Mouse (Mus musculus) CH12F3 (cell line): ENCODE measurements at regions not wholly inside any gene's neighbourhood (a gene's known extent, or its start where the extent isn't known, plus 50 kb on each side); places are given as distances from the start of the nearest gene placed in this dataset.

Source experiments
- in situ Hi-C: fragments of 300-500 bp; cut with MboI; formaldehyde crosslinking; loops from 2 replicates; pipeline ENCODE4 v1.14.3; 2020; ENCODE audit warnings: low sequenced_read_pairs

DNA sequence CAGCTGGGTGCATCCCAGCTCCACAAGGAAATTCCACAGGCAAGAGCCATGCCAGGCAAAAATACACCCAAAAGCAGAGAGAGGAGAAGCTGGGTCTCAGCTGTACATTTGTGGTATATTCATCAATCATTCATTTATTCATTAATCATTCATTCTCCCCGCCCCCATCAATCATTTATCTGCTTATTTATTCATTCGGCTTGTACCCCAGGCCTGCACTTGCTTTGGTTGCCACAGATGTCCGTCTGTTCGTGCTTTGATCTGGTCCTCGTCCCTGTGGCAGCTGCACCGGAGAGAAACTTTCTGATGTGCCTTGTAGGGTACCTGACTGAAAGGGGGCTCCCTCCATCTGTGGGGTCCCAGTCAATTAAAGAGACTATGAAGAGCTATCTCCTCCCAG, 87.2 kb upstream of the Pkdcc start:
- in situ Hi-C loops, result no loop called here

DNA sequence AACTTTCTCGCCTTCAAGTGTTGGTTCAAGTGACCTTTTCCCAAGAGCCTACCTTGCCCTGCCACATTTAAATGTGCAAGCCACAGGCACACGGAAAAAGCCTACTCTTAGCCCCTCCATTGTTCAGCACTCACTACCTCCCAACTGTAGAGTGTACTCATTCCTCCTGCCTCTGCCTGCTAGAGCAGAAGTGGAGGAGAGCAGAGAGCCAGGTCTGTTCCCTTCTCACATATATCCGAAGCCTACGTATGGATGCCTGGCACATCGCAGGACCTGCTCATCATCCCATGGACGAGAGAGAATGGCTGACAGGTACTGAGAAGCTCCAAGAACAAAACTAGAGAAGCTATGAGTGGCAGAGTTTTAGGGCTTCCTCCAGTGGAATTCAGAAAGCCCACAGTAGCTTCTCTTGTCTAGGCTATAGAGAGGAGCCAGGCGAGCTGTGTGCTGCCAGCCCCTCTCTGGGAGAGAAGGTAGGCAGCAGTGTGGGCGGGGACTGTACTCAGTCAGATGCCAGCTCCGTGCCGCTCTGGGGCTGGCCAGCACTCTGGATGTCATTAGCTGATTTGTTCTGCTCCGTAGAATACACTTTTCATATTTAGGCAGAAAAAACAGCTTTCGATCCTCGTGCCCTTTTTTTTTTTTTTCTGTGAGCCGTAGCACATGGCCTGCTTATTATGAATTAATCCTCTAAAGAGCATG, 86.1 kb upstream of the Pkdcc start:
- in situ Hi-C loops, result no loop called here

DNA sequence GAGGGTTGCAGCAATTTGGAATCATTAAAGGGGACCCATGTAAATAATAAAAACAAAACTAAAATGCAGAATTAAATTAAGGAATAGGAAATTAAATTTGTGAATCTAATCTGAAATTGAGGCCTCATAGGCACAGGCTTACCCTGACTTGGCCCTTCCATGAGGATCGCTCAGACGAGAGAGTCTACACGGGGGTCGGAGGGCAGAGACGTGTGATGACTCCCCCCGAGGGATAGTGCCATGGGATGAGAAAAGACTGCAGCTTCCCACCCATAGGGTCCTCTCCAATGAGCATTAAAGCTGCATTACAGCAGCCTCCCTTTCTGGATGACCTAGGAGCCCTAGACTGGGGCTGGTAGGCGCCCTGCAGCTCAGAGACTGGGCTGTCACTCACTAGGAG, 85.4 kb upstream of the Pkdcc start:
- in situ Hi-C loops, result no loop called here

DNA sequence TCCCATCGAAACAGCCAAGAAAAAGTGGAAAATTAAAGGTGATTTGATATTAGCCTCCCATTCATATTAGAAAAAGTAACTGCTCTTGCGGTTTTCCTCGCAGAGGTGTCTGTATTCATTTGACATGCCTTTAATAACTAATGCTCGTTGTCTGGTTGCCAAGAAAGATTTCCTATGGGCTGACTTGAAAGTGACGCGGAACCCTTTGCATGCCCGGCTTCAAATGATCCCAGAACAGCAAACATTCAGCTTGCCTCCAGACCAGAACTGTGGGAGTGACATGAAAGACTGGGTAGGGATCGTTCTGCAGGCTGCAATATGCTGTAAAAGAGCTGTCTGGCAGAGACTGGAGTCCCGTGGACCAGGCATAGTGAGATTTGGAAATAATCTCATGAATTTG, 81.9 kb upstream of the Pkdcc start:
- in situ Hi-C loops, result no loop called here

DNA sequence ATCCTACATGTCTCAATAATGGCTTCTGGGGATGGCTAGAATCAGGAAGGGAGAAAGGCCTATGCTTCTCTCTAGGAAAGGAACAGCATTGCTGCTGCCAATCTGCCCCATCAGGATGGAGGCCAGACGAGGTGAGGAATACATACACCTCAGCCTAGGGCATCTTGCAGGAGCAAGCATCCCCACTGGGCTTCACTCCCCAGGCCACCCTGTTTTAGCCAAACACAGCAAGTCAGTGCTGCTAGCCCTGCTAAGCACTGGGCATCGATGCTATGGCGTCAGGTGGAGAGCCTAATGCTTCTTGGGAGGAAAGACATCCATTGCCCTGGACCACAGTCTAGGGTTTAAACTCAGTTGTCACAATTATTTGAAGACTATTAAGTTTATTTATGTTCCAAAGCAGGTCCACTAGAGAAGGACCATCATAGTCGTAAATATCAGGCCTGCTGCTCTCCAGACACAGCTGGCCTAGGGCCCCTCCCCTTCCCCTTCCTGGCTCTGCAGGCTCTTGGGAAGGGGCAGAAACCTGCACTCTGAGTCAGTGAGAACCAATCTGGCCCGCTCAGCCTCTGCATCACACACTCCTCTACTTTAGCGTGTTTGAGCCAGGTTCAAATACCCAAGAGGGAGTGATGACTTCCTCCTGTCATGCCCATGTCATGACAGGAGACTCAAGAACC, 79.5 kb upstream of the Pkdcc start:
- in situ Hi-C loops, result no loop called here

DNA sequence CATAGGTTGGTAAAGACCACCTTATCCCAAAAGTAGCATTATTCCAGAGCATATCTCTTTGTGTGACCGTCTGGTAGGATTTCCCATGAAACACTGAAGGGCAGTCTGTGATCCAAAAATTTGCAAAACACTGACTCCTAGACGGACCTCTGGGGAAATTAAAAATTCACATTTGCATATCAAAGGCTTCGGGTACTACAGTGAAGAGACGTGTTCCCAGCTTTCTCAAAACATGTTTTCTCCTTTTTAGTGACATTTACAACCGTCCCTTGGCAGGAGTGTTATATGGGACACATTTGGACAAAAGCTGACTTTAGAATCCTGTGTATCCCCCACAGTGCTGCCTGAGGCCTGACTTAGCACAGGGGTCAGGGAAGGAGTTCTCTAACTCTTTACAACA, 78.8 kb upstream of the Pkdcc start:
- in situ Hi-C loops, result no loop called here

DNA sequence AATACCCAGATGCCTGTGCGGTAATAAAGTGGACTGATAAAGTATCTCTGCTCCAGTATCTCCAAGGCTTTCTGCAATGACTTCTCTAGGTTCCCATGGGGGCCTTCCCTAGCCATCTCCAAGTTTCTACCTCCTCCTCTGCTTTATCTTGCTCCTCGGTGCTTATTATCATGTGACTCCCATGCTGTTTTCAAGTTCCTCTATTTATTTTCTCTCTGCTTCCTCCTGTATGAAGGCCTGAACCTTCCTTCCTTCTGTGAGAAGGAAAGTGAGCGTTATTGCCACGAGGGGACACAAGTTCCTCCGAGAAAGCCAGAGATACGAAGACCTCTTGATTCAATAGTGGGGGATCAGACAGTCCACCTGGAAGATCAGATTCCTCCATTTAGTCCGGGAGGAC, 77.4 kb upstream of the Pkdcc start:
- in situ Hi-C loops, result no loop called here

DNA sequence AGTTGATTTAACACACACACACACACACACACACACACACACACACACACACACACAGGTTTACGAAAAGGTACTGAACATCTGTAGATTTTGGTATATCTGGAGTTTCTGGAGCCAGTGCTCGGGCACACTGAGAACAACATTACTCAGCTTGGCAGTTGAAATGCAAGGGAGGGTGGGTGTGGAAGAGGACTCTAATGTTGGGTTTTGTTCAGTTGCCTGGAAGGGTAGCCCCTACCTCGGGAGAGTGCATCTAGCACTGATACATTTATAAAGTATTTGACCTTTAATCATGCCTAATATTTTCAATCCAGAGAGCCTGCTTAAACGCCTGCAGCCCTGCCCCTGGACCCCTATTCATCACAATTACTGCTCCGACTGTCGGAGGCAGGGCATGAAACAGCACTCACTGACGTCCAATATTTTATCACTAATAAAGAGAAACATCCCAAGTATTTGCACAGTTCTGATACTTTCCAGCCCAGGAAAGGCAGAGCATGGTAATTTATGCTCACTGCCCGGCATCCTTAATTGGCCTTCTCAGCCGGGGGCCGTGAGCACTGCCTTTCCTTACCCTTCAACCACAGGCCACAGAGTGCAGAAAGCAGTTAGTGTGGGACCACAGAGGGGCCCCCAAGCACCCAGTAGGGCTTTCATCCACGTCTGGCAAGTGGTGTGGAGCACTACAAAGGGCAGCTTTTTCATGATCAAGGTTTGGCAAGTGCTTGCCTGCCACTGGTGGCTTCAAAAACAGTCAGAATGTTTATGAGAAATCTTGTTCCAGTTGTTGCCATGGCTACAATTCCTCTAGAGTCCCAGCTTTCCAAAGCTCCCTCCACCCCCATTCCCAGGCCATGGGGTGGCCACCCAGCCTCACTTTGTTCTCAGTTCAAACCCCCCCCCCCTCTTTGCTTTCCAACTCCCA, 76.3 kb upstream of the Pkdcc start:
- in situ Hi-C loops, result no loop called here

DNA sequence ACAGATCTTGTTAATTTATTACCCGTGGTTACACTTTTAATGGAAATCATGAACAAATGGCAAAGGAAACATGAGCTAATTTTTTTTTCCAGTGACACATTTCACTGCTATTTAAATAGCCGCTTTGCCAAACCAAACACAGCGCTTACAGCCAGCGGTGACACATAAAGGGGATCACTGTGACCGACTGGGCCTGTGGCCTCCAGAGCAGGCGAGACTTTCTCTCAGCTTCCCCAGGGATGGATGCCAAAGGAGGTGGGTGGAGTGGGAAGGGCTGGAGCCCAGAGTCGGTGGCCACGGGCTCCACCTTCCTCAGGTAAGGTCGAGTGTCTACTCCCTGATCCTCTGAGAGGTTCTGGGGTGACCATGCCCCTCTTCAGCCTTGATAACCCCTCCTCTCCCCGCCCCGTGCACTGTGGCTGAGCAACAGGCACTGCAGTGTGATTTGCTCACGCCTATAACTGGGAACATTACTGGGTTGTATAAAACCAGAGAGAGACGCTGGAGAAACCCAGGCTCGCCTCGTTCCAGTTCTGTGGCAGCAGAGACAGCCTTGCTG, 66.6 kb upstream of the Pkdcc start:
- in situ Hi-C loops, result no loop called here

DNA sequence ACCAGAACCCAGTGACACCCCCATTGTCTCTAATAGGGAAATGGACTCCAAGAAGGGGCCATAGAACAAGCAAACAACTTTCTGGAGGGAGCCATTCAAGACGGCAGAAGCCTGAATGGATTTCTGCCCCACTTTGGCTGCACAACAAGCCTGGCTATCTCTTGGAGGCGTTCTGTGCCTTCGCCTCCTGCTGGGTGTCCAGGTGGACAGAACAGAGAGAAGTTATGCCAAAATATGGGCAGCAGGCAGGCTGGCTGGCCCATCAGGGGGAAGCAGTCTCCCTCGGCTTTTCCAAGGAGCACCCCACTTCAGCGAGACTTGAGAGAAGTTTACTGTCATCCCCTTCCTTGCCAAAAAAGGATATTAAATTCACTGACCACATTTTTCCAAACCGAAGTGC, 65.8 kb upstream of the Pkdcc start:
- in situ Hi-C loops, result no loop called here

DNA sequence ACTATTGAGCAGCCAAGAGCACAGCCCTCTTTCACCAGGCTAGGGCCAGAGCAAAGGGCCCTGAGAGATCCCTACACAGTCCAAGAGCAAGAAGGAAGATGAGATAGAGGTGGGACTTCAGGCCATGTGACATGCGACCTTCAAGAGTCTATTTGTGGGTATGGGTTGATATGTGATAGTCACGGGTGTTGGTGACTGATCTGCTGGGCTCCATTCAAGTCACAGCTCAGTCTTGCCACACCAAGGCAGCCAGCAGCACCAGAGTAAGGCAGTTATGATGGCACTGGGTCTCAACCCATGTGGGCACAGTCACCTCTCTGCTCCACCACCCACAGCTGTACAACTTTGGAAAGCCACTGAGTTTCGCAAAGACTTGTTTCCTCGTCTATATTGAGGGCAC, 60.0 kb upstream of the Pkdcc start:
- in situ Hi-C loops, result no loop called here

DNA sequence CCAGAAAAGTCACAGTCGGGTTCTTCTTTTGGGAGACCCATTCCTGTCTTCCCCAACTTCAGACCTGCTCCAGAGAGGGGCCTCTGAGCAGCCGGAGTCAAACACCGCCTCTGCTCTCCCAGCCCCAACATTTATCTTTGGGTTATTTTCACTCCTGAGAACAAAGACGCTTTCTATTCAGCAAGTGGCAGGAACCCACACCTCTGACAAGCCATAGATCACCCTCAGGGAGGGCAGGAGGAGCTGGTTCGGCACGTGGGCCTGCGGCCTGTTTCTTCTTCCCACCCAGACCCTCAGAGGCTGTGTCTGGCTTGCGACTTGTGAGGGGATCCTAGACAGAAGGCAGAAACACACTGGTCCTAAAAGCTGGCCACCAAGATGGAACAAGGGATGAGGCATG, 58.4 kb upstream of the Pkdcc start:
- in situ Hi-C loops, result no loop called here

DNA sequence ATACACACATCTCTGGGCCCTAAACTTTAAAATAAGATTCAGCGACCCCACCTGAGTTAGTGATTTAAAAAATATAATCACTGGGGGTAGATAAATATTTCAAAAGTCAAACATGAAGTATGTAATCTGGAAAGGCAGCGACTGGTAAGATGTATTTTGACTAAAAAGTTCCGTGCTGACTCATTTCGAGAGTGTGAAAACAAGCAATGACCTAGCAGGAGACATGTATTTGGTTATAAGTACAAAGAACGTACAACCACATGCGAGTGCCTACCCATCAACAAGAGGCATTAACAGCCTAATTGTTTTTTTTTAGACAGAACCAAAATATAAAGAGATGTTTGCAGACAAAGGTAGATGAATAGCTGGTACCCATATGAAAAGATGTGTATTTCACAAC, 57.0 kb upstream of the Pkdcc start:
- in situ Hi-C loops, result no loop called here

DNA sequence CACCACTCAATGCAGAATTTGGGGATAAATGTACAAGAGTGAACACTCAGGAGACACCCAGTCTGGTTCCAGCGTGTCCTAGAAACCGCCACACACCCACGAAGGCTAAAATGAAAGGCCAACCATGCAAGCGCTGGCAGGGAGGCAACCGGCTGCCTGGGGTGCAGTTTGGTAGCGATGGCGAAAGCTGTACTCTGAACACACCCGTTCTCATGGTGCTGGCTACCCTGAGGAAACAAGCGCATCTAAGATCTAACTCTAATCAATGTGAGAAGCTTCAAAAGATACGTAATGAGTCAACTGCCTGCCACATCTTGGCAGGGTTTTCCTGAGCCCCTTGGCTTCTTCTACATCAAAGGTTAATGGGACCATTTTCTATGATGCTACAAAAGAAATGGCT, 56.4 kb upstream of the Pkdcc start:
- in situ Hi-C loops, result no loop called here

DNA sequence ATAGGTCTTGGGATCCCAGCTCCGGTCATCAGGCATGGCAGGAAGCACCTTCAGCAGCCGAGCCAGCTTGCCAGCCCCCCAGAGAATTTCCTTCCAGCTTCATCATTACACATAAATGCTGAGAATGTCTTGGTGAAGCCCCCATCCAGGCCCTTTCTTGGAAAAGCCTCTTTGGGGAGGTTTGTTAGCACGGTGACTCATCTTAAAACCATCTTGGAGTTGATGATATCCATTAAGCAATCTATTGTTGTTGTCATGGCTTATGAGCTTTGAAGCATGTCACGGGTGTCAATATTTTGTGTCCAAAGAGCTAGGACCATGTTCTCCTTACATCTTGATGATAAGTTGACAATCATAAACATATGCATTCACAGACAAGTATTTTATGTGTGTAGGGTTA, 55.5 kb upstream of the Pkdcc start:
- in situ Hi-C loops, result no loop called here

DNA sequence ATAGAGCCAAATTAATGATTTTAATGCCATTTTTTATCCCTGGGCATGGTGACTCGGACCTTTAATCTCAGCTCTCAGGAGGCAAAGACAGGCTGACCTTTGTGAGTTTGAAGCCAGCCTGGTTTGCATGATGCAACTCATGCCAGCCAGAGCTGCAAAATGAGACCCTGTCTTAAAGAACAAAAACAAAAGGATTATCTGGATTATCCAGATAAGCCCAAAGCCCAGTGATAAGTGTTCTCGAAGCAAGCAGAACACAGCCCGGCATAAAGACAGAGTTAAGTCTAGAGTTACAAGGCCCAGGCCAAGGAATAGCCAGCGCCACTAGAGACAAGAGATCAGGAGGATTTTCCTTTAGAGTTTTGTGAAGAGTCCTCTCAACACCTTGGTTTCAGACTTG, 54.8 kb upstream of the Pkdcc start:
- in situ Hi-C loops, result no loop called here

DNA sequence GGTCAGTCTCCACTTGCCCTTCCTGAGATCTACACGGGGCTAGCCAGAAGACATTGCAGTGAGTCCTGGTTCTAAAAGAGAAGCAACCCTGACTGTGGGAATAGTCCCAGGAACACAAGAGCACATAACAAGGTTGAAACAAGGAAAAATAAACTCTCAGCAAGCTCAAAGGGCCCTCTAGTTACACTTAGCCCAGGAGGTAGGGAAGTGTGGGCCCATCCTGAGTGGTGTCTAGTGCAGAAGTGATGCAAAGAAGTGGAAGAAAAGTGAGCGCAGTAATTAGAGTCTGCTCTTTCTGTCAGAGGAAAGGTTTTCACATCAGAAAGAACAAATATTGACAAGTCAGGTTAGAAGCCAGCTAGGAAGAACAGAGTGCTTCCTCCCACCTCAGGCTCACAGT, 53.4 kb upstream of the Pkdcc start:
- in situ Hi-C loops, result no loop called here

DNA sequence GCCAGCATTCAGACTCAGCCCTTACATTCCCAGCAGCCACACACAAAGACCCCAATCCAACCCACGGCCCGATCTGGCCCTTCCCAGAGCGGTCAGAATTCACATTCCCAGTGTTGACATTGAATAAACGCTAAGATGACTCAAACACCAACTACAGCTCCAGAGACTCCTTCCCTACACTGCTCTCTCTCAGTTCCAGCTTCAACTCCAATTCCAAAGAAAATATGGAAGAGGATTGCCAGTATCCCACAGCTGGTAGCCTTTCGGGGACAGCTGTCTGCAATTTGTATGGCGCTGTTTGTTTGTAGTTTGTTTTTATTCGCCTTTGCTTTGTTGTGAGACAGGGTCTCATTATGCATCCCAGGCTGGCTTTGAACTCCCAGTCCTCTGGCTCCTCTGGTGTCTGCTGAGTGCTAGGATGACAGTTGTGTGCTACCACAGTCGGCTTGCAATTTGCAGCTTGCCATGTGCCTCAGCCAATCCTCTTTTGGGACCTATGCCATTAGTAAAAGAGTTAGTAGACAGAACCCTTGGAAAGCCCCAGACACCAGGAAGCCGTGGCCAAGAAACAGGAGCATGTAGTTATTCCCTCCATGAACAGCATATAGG, 51.0 kb upstream of the Pkdcc start:
- in situ Hi-C loops, result no loop called here

DNA sequence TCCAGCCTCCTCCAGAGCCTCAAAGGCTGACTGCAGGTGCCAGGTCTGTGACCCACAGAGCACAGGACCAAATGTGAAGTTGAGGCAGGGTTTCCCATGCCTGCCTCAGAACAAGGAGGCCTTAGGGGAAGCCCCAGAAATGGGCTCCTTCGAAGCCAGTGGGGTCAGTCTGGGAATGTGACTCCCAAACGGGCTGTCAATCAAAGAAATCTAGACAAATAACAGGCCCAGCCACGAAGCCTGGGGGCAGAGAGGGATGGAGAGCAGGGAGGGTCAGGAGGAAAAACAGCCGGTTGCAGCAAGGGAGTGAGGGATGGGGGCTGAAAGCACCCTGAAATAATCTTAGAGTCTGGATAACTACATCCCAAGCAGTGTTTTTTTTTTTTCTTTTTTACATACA, 50.4 kb upstream of the Pkdcc start:
- in situ Hi-C loops, result no loop called here

DNA sequence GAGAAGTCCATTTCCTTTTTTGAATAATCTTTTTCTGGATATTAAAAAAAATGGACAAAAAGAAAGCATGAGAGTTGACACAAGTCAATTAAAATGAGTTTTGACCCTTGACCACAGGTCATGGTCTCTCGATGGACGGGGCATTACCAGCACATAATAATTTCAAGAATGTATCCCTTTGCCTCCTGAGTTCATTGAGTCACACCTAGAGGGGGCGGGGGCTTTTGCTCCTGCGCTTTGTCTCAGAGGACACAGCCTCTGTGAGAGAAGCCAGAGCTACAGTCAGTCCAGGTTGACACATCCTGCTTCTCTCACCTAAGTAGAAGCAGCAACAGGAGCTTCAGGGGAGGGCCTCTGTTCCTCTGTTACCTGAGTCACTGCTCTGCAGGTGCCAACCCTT, 50.0 kb upstream of the Pkdcc start:
- in situ Hi-C loops, result no loop called here
